21 mouse cellular contexts compared by ENCODE assay signal in genomic region chrX:5917203-5917602, GRCm38 (mm10).
DNase-seq lines count a peak whose midpoint lies in the region; ATAC-seq lines count a peak whose summit lies in the region.
"Had no signal": no experiment of that assay in that cellular context is flagged by ENCODE, and none has a peak within 500 bp of the region (broad histone marks: within the 10 kb centered on the region; RNA-seq: fewer than 3 reads in every experiment).

No protein-coding gene starts in this region.

- no peak overlapping the region for H3K4me2 ChIP-seq in hindbrain, embryonic 15.5 days
- no peak overlapping the region for H3K4me2 ChIP-seq in hindbrain, embryonic 14.5 days (replicated peaks)
- H3K4me2 ChIP-seq in midbrain, embryonic 15.5 days, result no peak overlapping the region
- no peak overlapping the region for H3K4me2 ChIP-seq in midbrain, embryonic 13.5 days (replicated peaks)
- H3K4me2 ChIP-seq: forebrain, embryonic 15.5 days; heart, embryonic 11.5 days; hindbrain, embryonic 12.5 days; intestine, embryonic 15.5 days had no signal

- H3K27me3 ChIP-seq in hindbrain, embryonic 15.5 days, result no peaks in the 10 kb centered on the region
- no peaks in the 10 kb centered on the region for H3K27me3 ChIP-seq in hindbrain, embryonic 14.5 days (ENCODE audit: control insufficient read depth, insufficient read depth, low read length)
- H3K27me3 ChIP-seq in midbrain, embryonic 15.5 days (replicated peaks), result no peaks in the 10 kb centered on the region
- H3K27me3 ChIP-seq in midbrain, embryonic 13.5 days, result no peaks in the 10 kb centered on the region
- H3K27me3 ChIP-seq: forebrain, embryonic 15.5 days; hindbrain, embryonic 12.5 days; intestine, embryonic 15.5 days had no signal

- 40% methylated on average over 1 of the region's 1 CpGs for WGBS in hindbrain, embryonic 15.5 days
- WGBS in hindbrain, embryonic 14.5 days, result 19% methylated on average over 1 of the region's 1 CpGs
- WGBS in midbrain, embryonic 15.5 days, result 35% methylated on average over 1 of the region's 1 CpGs
- 46% methylated on average over 1 of the region's 1 CpGs for WGBS in midbrain, embryonic 13.5 days

- H3K27ac ChIP-seq in hindbrain, embryonic 15.5 days (replicated peaks), result no peak overlapping the region
- no peak overlapping the region for H3K27ac ChIP-seq in hindbrain, embryonic 14.5 days
- H3K27ac ChIP-seq in midbrain, embryonic 15.5 days, result no peak overlapping the region
- no peak overlapping the region for H3K27ac ChIP-seq in midbrain, embryonic 13.5 days
- H3K27ac ChIP-seq: forebrain, embryonic 15.5 days; gastrocnemius, adult 2 months; hindbrain, embryonic 12.5 days; intestine, embryonic 15.5 days had no signal

- 0 out of 2 replicates have a peak, but pooled peaks have one; percentile 42 for ATAC-seq in hindbrain, embryonic 15.5 days (ENCODE audit: low FRiP score, low read depth)
- no peak for ATAC-seq in hindbrain, embryonic 14.5 days (ENCODE audit: low FRiP score)
- peak; percentile 71; the same call in 1 of the 2 replicates for ATAC-seq in midbrain, embryonic 15.5 days (replicated peaks)
- no peak for ATAC-seq in midbrain, embryonic 13.5 days
- ATAC-seq: activated CD4-positive, CD25-positive, alpha-beta regulatory T cell, adult 4 months; forebrain, embryonic 15.5 days; intestine, embryonic 15.5 days had no signal

- DNase-seq in cerebellum, postnatal 10 days, result peak; percentile 2 to 10
- no peak for DNase-seq in cerebellum, postnatal 4 days (ENCODE audit: low spot score in 2 of 2)
- no peak for DNase-seq in hindbrain, embryonic 14.5 days (ENCODE audit: low spot score)
- no peak for DNase-seq in kidney, postnatal 10 days
- DNase-seq: adrenal gland, adult 8-10 months; adrenal gland, postnatal 25 days; cerebellum, adult 11 months; cerebellum, adult 2 months; cerebellum, adult 9-11 months; cerebellum, postnatal 36 days; gastrocnemius, adult 2 months; gastrocnemius, postnatal 14 days; heart, adult 11 months had no signal

- H3K4me1 ChIP-seq in hindbrain, embryonic 15.5 days (replicated peaks), result no peaks in the 10 kb centered on the region
- H3K4me1 ChIP-seq in hindbrain, embryonic 14.5 days (replicated peaks; ENCODE audit: control insufficient read depth, insufficient read depth, low read length), result no peaks in the 10 kb centered on the region
- no peaks in the 10 kb centered on the region for H3K4me1 ChIP-seq in midbrain, embryonic 15.5 days
- H3K4me1 ChIP-seq in midbrain, embryonic 13.5 days (replicated peaks), result no peaks in the 10 kb centered on the region
- H3K4me1 ChIP-seq: forebrain, embryonic 15.5 days; hindbrain, embryonic 12.5 days; intestine, embryonic 15.5 days had no signal

- no peak overlapping the region for H3K4me3 ChIP-seq in hindbrain, embryonic 15.5 days
- H3K4me3 ChIP-seq in hindbrain, embryonic 14.5 days (replicated peaks; ENCODE audit: low read length), result no peak overlapping the region
- no peak overlapping the region for H3K4me3 ChIP-seq in midbrain, embryonic 15.5 days
- no peak overlapping the region for H3K4me3 ChIP-seq in midbrain, embryonic 13.5 days (replicated peaks)
- H3K4me3 ChIP-seq: forebrain, embryonic 15.5 days; gastrocnemius, adult 2 months; hindbrain, embryonic 12.5 days; intestine, embryonic 15.5 days had no signal

- no peaks in the 10 kb centered on the region for H3K9me3 ChIP-seq in hindbrain, embryonic 15.5 days
- H3K9me3 ChIP-seq in hindbrain, embryonic 14.5 days (ENCODE audit: control insufficient read depth, low read length), result no peaks in the 10 kb centered on the region
- H3K9me3 ChIP-seq in midbrain, embryonic 15.5 days, result no peaks in the 10 kb centered on the region
- H3K9me3 ChIP-seq in midbrain, embryonic 13.5 days, result no peaks in the 10 kb centered on the region
- H3K9me3 ChIP-seq: forebrain, embryonic 15.5 days; hindbrain, embryonic 12.5 days; intestine, embryonic 15.5 days had no signal

- H3K9ac ChIP-seq in hindbrain, embryonic 15.5 days, result no peak overlapping the region
- no peak overlapping the region for H3K9ac ChIP-seq in hindbrain, embryonic 14.5 days
- no peak overlapping the region for H3K9ac ChIP-seq in midbrain, embryonic 15.5 days
- H3K9ac ChIP-seq in midbrain, embryonic 13.5 days (replicated peaks), result no peak overlapping the region
- H3K9ac ChIP-seq: forebrain, embryonic 15.5 days; hindbrain, embryonic 12.5 days; intestine, embryonic 15.5 days had no signal

- H3K36me3 ChIP-seq in hindbrain, embryonic 15.5 days, result no peaks in the 10 kb centered on the region
- no peaks in the 10 kb centered on the region for H3K36me3 ChIP-seq in hindbrain, embryonic 14.5 days (replicated peaks; ENCODE audit: control insufficient read depth, insufficient read depth)
- H3K36me3 ChIP-seq in midbrain, embryonic 15.5 days (replicated peaks), result no peaks in the 10 kb centered on the region
- no peaks in the 10 kb centered on the region for H3K36me3 ChIP-seq in midbrain, embryonic 13.5 days
- H3K36me3 ChIP-seq: forebrain, embryonic 15.5 days; hindbrain, embryonic 12.5 days; intestine, embryonic 15.5 days had no signal

Comparison
In these comparisons a context has a peak if more than half of its experiments do, and no peak if none do; other contexts are left out.
1. DNase-seq: peak in cerebellum, postnatal 10 days (2 of 2); none in cerebellum, postnatal 4 days (0 of 2), hindbrain, embryonic 14.5 days (single experiment) and kidney, postnatal 10 days (single experiment).
2. ATAC-seq: peak in hindbrain, embryonic 15.5 days (single experiment) and midbrain, embryonic 15.5 days (single experiment); none in hindbrain, embryonic 14.5 days (single experiment) and midbrain, embryonic 13.5 days (single experiment).